Mouse (Mus musculus) T-helper 17 cell (primary cell): ENCODE data around the gene Map4k2.

Experiments
- in situ Hi-C, 2 experiments: fragments of 300-600 bp; cut with MboI, MseI; formaldehyde crosslinking; loops; 1 replicate in 1 of 2; 2 replicates in 1 of 2; pipeline ENCODE4 v1.15.1; 2025; ENCODE audit warnings: high pct_unique_total_duplicates in 2 of 2

Map4k2 gene

GRCm38 (mm10) chr19:6376255-6376564 is 35.3 kb downstream of the Map4k2 start:
- in situ Hi-C loops, result no loop called here

- in situ Hi-C loops, result no loop called here
Observed at GRCm38 (mm10) chr19:6376643-6377042, 35.7 kb downstream of the Map4k2 start.

- in situ Hi-C loops, result no loop called here
Observed at GRCm38 (mm10) chr19:6377327-6378040, 36.5 kb downstream of the Map4k2 start.

- in situ Hi-C loops, result loop anchor here in 1 of 2 experiments (10.0 kb wide), 1 partner anchor 454 kb away; no protein-coding TSS in a partner anchor
Observed at GRCm38 (mm10) chr19:6380411-6381166, 39.7 kb downstream of the Map4k2 start.

GRCm38 (mm10) chr19:6381238-6381637 is 40.3 kb downstream of the Map4k2 start:
- in situ Hi-C loops, result loop anchor here in 1 of 2 experiments (10.0 kb wide), 1 partner anchor 454 kb away; no protein-coding TSS in a partner anchor

- in situ Hi-C loops, result loop anchor here in 1 of 2 experiments (10.0 kb wide), 1 partner anchor 452 kb away; no protein-coding TSS in a partner anchor
Observed at GRCm38 (mm10) chr19:6382323-6382924, 41.5 kb downstream of the Map4k2 start.

GRCm38 (mm10) chr19:6383470-6383869 is 42.5 kb downstream of the Map4k2 start:
- in situ Hi-C loops, result loop anchor here in 1 of 2 experiments (10.0 kb wide), 1 partner anchor 451 kb away; no protein-coding TSS in a partner anchor

GRCm38 (mm10) chr19:6384128-6384527 is 43.2 kb downstream of the Map4k2 start, which contains the start of gene Pygm:
Gene Pygm, plus strand, starts transcription at chr19:6384399.
- in situ Hi-C loops, result loop anchor here in 1 of 2 experiments (10.0 kb wide), 1 partner anchor 451 kb away; no protein-coding TSS in a partner anchor

GRCm38 (mm10) chr19:6384954-6385353 is 44.0 kb downstream of the Map4k2 start:
- in situ Hi-C loops, result loop anchor here in 1 of 2 experiments (10.0 kb wide), 1 partner anchor 450 kb away; no protein-coding TSS in a partner anchor

- in situ Hi-C loops, result loop anchor here in 1 of 2 experiments (10.0 kb wide), 1 partner anchor 449 kb away; no protein-coding TSS in a partner anchor
Observed at GRCm38 (mm10) chr19:6385419-6385818, 44.5 kb downstream of the Map4k2 start.

GRCm38 (mm10) chr19:6385821-6386220 is 44.9 kb downstream of the Map4k2 start:
- in situ Hi-C loops, result loop anchor here in 1 of 2 experiments (10.0 kb wide), 1 partner anchor 449 kb away; no protein-coding TSS in a partner anchor

GRCm38 (mm10) chr19:6386234-6386633 is 45.3 kb downstream of the Map4k2 start:
- in situ Hi-C loops, result loop anchor here in 1 of 2 experiments (10.0 kb wide), 1 partner anchor 449 kb away; no protein-coding TSS in a partner anchor

- in situ Hi-C loops, result loop anchor here in 1 of 2 experiments (10.0 kb wide), 1 partner anchor 447 kb away; no protein-coding TSS in a partner anchor
Observed at GRCm38 (mm10) chr19:6388006-6388405, 47.1 kb downstream of the Map4k2 start.

GRCm38 (mm10) chr19:6389803-6390202 is 48.9 kb downstream of the Map4k2 start:
- in situ Hi-C loops, result loop anchor here in 1 of 2 experiments (10.0 kb wide), 1 partner anchor 445 kb away; no protein-coding TSS in a partner anchor

GRCm38 (mm10) chr19:6390251-6390650 is 49.3 kb downstream of the Map4k2 start:
- in situ Hi-C loops, result no loop called here

GRCm38 (mm10) chr19:6392743-6393393 is 51.9 kb downstream of the Map4k2 start:
- in situ Hi-C loops, result no loop called here

- in situ Hi-C loops, result no loop called here
Observed at GRCm38 (mm10) chr19:6393637-6394036, 52.7 kb downstream of the Map4k2 start.

- in situ Hi-C loops, result no loop called here
Observed at GRCm38 (mm10) chr19:6396237-6396636, 55.3 kb downstream of the Map4k2 start.

GRCm38 (mm10) chr19:6397582-6398249 is 56.8 kb downstream of the Map4k2 start:
- in situ Hi-C loops, result no loop called here
